In the genomic region with DNA sequence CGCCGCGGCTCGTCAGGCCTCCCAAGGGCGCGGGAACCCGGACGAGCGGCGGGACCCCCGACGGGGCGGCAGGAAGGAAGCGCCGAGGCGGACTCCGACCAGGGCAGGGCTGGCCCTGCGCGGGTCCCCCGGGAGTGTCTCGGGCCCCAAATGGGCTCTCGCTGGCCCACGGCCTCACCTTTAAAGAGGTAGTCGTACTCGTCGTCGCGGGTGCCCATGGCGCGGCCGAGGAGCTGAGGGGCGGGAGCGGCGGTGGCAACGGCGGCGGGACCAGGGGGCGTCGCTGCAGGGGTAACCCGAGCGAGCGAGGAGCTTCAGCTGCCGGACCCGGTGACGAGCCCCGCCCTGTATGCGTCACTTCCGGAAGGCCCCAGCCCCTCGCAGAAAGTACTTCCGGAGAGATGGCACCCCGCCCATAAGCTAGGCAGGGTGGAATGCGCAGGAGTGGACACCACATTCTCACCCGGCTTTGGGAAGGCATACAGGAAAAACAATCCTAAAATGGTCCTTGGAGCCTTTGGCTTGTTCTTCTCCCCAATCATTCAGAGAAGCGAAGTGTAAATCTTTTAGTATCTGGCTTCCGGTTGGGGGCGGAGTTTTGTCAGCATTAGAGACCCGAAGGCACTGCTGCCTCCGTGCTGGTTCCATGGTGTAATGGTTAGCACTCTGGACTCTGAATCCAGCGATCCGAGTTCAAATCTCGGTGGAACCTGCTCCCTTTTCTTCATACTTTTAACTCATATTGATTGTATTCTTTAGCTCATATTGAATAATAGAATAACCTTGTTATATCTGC, we compare ENCODE assay signal across 8 mouse cellular contexts. TPM values are rescaled to one million over a fixed set of nuclear protein-coding genes. Genes with fewer than 3 reads are reported as not detected.
DNase-seq lines count a peak whose midpoint lies in the region; ATAC-seq lines count a peak whose summit lies in the region.

Rab11a (minus strand) TSS at position 353 of the 796 bp plus-strand sequence.

- peak; percentile 73 for DNase-seq in MEL-GATA-1-ER (ENCODE audit: extremely low read depth, low read depth)
- peak; percentile 97 for DNase-seq in cerebellum, adult 8-10 months
- peak; percentile 94 for DNase-seq in forelimb bud, embryonic 11.5 days (ENCODE audit: low read depth, low spot score)
- peak; percentile 92 for DNase-seq in layer of hippocampus, adult 9-10 months (ENCODE audit: low spot score)
- DNase-seq in ovary, postnatal 10 days (ENCODE audit: low spot score): peak; percentile 91
- DNase-seq in thymus, postnatal 10 days (ENCODE audit: low spot score in 2 of 2): peak; percentile 94 to 97

- no peaks in the 10 kb centered on the region for H3K36me3 ChIP-seq in lung, embryonic 16.5 days (ENCODE audit: control insufficient read depth, insufficient read depth, low read length)

- no peaks in the 10 kb centered on the region for H3K27me3 ChIP-seq in lung, embryonic 16.5 days (ENCODE audit: control insufficient read depth, insufficient read depth, low read depth, low read length)

- under 1% methylated on average over 60 of the region's 61 CpGs for WGBS in lung, embryonic 16.5 days

- H3K27ac ChIP-seq in lung, embryonic 16.5 days (ENCODE audit: low read length): peak within 1 kb of the TSS; percentile 96

- peak within 1 kb of the TSS; percentile 61 for H3K4me2 ChIP-seq in lung, embryonic 16.5 days (ENCODE audit: low read depth, low read length)

- peak; percentile 91 to 95 for ATAC-seq in hematopoietic stem cell, adult 5-6 weeks (replicated peaks in 1 of 2; ENCODE audit: insufficient read depth in 1 of 2, low FRiP score in 2 of 2, low TSS enrichment in 1 of 2, low read depth in 1 of 2, poor library complexity in 2 of 2, severe bottlenecking in 2 of 2)
- peak; percentile 98 for ATAC-seq in lung, embryonic 16.5 days (ENCODE audit: low read depth)

- H3K4me3 ChIP-seq in lung, embryonic 16.5 days (ENCODE audit: low read length): peak within 1 kb of the TSS; percentile 97

- H3K9me3 ChIP-seq in lung, embryonic 16.5 days (ENCODE audit: control insufficient read depth, low read length): no peaks in the 10 kb centered on the region

- peaks cover 5% of the 10 kb centered on the region; the same call in 1 of the 2 replicates for H3K4me1 ChIP-seq in lung, embryonic 16.5 days (replicated peaks; ENCODE audit: control insufficient read depth, insufficient read depth, low read length)

- H3K9ac ChIP-seq in lung, embryonic 16.5 days (ENCODE audit: low read length): peak within 1 kb of the TSS; percentile 93

RNA-seq across cellular contexts. Expression of gene Rab11a, which starts in this region (rescaled TPM):
- total RNA-seq in hematopoietic stem cell, adult 5-6 weeks (2017): 131 and 206 TPM in 2 replicates
- polyA plus RNA-seq in lung, embryonic 16.5 days (2015; fragmentation: Nextera tagmentation; extraction: Ambion mirVana): 360 and 374 TPM in 2 replicates

Comparison
In these comparisons a context has a peak if more than half of its experiments do, and no peak if none do; other contexts are left out.
1. Peak in every context shown above with its lines: DNase-seq, ATAC-seq, H3K4me3 ChIP-seq and H3K27ac ChIP-seq.